Mouse (Mus musculus) layer of hippocampus, adult 9-11 months (tissue): ENCODE results near the gene Zdhhc13.

Source experiments
- DNase-seq: peaks from one replicate; pipeline ENCODE4 v3.0.0; 2022

Zdhhc13 gene

GRCm38 (mm10) chr7:48788851-48789572, at the start of gene Zdhhc13:
TSS of gene Zdhhc13 (plus strand) at chr7:48789003.
- DNase-seq, result peak; percentile 95

- DNase-seq, result peak; percentile 84
Measured at GRCm38 (mm10) chr7:48749298-48750163, 39.3 kb upstream of the Zdhhc13 start.

GRCm38 (mm10) chr7:48750164-48750809, 38.5 kb upstream of the Zdhhc13 start:
- peak; percentile 33 for DNase-seq

GRCm38 (mm10) chr7:48751222-48751621, 37.6 kb upstream of the Zdhhc13 start:
- no peak for DNase-seq

GRCm38 (mm10) chr7:48754415-48754974, 34.3 kb upstream of the Zdhhc13 start:
- DNase-seq, result no peak

- no peak for DNase-seq
Measured at GRCm38 (mm10) chr7:48755825-48756224, 33.0 kb upstream of the Zdhhc13 start.

GRCm38 (mm10) chr7:48756306-48756931, 32.4 kb upstream of the Zdhhc13 start:
- no peak for DNase-seq

- no peak for DNase-seq
Measured at GRCm38 (mm10) chr7:48758083-48758482, 30.7 kb upstream of the Zdhhc13 start.

GRCm38 (mm10) chr7:48760789-48761188, 28.0 kb upstream of the Zdhhc13 start:
- DNase-seq, result no peak

- DNase-seq, result no peak
Measured at GRCm38 (mm10) chr7:48762289-48762688, 26.5 kb upstream of the Zdhhc13 start.

GRCm38 (mm10) chr7:48762721-48763120, 26.1 kb upstream of the Zdhhc13 start:
- no peak for DNase-seq

- no peak for DNase-seq
Measured at GRCm38 (mm10) chr7:48765959-48766358, 22.8 kb upstream of the Zdhhc13 start.

GRCm38 (mm10) chr7:48769721-48770120, 19.1 kb upstream of the Zdhhc13 start:
- no peak for DNase-seq

- DNase-seq, result no peak
Measured at GRCm38 (mm10) chr7:48772060-48772734, 16.6 kb upstream of the Zdhhc13 start.

GRCm38 (mm10) chr7:48773333-48773732, 15.5 kb upstream of the Zdhhc13 start:
- no peak for DNase-seq

GRCm38 (mm10) chr7:48774633-48775032, 14.2 kb upstream of the Zdhhc13 start:
- DNase-seq, result no peak

GRCm38 (mm10) chr7:48775436-48775835, 13.4 kb upstream of the Zdhhc13 start:
- no peak for DNase-seq

GRCm38 (mm10) chr7:48777721-48778504, 10.9 kb upstream of the Zdhhc13 start:
- peak; percentile 48 for DNase-seq

- DNase-seq, result peak; percentile 61
Measured at GRCm38 (mm10) chr7:48779110-48779509, 9.7 kb upstream of the Zdhhc13 start.

- DNase-seq, result no peak
Measured at GRCm38 (mm10) chr7:48782432-48782831, 6.4 kb upstream of the Zdhhc13 start.
